Mouse (Mus musculus): ENCODE measurements at regions not wholly inside any gene's neighbourhood (a gene's known extent, or its start where the extent isn't known, plus 50 kb on each side); places are given as distances from the start of the nearest gene placed in this dataset.

GRCm38 (mm10) chrX:19206420-19206819, 274.7 kb downstream of the Tex13c3 start:
- TF ChIP-seq GATA1 (IDR thresholded peaks at IDR 0.05; ENCODE audit: borderline replicate concordance, low read length) (no peak), FLI1 (IDR thresholded peaks at IDR 0.05; ENCODE audit: low read length) (no peak)

Data from megakaryocyte, embryonic 14.5 days (primary cell).